Mouse (Mus musculus): Measurements from ENCODE around the gene Efhd2.

DNA sequence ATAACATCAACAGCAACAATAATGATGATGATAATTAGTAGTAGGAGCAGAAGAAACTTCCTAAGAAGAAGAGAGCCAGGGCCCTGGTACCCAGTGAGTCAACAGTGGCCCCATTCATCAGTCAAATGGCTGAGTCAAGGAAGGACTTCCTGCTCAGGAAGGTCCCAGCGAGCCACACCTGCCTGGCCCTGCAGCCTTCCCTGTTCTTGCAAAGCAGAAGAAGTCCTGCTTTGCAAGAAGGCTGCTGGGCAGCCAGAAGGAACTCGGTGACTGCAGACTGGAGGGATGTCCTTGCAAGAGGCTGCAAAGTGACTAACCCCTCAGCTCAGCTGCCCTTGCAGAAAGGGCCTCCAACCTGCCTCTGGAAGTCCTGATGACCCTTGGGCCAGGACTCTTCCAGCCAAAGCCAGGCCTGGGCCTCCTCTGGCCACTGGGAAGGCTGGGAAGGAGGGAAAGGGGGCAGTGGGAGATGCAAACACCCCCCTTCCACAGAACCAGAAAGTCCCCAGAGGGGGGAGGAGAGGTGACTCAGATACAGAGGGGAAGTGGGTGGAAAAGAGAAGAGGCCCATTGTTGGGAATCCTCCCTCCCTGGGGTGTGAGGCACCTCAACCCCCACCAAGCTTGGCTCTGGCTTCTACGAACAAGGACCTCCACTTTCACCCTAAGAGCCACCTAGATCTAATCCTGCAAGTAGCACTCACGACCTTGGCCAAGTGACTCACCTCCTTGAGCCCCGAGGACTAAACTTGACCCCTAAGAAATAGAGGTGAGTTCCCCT, 5.1 kb downstream of the Efhd2 start:
- TF ChIP-seq CTCF (IDR thresholded peaks at IDR 0.05): no peak
- no peak for TF ChIP-seq EP300 (IDR thresholded peaks at IDR 0.05)

All from lung, postnatal 0 days (tissue).